Mouse (Mus musculus) CD4-positive, CD25-positive, alpha-beta regulatory T cell, adult 4 months (primary cell): ENCODE measurements around the gene Dscaml1. TPM values are rescaled to one million over a fixed set of nuclear protein-coding genes. Genes with fewer than 3 reads are reported as not detected.
"Not testable (repeated sequence)": the region's sequence is repeated elsewhere in the genome, so short reads cannot be mapped to it uniquely, and the experiment has no call there.

Experiments
- ATAC-seq: one replicate; pipeline ENCODE4 v1.8.0; 2017
- polyA plus RNA-seq, 2 experiments: library from polyadenylated mRNA; unstranded; fragments of 100-300 nt; shearing (Covaris generic); gene quantifications; one replicate each; pipeline ENCODE4 v1.2.1; 2017

Dscaml1 gene
- polyA plus RNA-seq, 2 experiments from 2014 or later, result not detected

GRCm38 (mm10) chr9:45699171-45699570, 272.7 kb downstream of the Dscaml1 start:
- no peak for ATAC-seq

GRCm38 (mm10) chr9:45703236-45703635, 276.8 kb downstream of the Dscaml1 start:
- ATAC-seq, result no peak

DNA sequence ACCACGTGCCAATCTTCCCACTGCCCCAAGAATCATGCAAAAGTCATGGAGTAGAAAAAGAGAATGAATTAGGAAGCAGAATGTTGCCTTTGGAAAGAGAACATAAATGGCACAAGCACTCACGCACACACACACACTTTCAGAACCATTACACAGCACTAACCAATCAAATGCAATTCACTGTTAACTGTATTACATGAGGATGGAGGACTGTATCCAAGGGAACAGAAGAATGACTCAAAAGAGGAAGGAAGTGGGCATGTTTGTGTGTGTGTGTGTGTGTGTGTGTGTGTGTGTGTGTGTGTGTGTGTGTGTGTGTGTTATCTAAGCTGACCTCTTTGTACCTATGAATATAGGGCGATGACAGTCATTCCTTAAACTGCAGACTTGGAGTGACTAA, 278.0 kb downstream of the Dscaml1 start:
- no peak for ATAC-seq

DNA sequence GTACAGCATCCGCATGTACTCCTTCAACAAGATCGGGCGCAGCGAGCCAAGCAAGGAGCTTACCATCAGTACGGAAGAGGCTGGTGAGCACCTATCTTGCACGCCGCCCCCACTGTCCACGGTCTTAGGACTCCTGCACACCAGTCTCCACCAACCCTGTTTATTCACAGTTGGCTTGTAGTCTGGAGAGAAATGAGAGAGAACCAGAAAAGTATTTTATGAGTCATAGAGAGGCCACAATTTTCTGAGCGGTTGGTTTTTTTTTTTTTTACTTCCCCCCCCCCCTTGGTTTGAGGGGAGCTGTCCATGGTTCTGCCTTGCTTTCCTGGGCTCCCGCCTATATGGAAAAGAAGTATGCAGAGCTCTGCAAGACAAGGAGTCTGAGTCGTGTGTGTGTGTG, 283.9 kb downstream of the Dscaml1 start:
- no peak for ATAC-seq

DNA sequence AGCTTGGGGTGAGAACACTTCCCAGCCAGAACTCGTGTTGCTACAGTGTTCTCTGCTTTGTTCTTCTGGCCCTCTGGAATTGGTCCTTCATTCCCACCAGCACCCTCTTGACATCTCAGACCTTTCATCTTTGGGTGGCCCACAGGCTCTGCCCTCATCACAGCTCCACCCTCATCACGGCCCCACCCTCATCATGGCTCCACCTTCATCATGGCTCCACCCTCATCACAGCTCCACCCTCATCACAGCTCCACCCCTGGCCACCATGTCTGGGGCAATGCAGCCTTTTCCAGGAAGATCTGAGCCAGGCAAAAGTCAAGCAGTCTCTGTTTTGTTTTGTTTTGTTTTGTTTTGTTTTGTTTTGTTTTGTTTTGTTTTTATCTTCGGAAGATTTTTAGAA, 289.0 kb downstream of the Dscaml1 start:
- no peak for ATAC-seq

DNA sequence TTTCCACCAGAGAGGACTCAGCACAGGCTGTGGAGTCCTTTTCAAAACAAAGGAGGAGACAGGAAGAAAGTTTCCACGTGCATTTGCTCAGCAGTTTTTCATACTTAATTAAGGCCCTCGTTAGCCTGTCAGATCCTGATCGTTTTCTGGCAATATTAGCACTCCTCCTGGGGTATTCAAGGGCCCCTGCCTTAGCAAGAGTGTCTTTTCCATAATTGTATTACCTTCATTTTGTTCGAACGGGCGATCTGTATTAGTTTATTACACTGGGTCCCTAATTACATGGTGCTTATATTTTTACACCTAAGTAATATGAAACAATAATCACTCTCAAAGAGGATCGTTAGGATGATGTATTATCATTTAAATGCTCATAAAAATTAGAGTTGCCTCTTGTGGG, 293.6 kb downstream of the Dscaml1 start:
- ATAC-seq, result no peak

GRCm38 (mm10) chr9:45731851-45732250, 305.4 kb downstream of the Dscaml1 start:
- ATAC-seq, result no peak

DNA sequence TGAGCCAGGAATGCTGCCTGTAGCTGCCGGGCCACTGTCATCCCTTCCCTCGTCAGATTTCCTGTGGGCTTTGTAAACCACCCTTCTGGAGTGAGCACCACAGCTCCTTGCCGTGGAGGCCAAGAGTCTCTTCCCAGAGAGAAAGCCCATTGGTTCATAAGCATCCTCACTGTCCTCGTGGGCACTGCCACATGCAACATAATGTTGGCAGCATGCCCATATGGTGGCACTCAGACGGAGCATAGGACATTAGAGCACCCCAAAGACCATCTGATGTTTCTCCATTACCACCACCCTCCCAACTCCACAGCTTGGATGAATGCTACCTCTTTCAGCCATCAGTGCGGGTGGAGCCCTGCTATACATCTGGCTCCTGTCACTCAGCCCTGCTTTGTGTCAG, 306.8 kb downstream of the Dscaml1 start:
- no peak for ATAC-seq

- ATAC-seq, result no peak
Observed at GRCm38 (mm10) chr9:45739001-45739701, 312.7 kb downstream of the Dscaml1 start.

DNA sequence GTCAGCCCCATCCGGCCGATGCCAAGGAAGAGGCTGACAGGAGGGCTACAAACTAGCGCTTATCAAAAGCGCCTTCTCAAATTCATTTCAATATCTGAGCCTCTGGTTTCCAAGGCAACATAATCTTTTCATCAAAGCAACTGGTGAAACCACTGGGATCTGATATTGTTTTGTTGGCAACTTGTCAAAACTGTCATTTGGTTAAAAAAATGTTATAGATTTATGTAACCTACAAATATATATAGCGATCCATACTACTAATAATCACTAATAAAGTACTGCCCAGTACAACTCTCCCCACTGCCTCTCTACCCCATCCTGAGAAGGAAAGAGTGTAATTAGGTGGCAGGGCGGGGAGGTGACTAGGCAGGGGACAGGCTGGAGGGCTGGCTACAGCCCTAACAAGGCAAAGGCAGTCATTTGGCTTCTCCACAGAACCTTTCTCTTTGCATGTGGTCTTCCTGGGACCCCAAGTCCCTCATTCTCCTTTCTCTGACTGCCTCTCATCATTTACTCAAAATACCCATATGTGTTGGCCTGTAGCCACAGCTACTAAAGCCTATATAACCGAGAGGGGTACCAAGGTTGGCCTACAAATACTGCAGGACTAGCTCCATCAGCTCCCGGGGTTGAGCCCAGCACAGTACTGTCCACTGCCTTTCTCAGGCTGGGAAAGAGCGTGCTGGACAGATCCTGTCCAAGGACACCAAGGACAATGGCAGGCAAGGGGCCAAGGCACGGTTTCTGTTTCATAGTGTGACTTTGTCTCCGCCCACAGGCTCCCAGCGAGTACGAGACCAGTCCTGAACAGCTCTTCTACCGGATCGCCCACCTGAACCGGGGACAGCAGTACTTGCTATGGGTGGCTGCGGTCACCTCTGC, 313.5 kb downstream of the Dscaml1 start:
- ATAC-seq, result no peak

GRCm38 (mm10) chr9:45740584-45740980, 314.2 kb downstream of the Dscaml1 start:
- ATAC-seq, result no peak

- no peak for ATAC-seq
Observed at GRCm38 (mm10) chr9:45745451-45745850, 319.0 kb downstream of the Dscaml1 start.

DNA sequence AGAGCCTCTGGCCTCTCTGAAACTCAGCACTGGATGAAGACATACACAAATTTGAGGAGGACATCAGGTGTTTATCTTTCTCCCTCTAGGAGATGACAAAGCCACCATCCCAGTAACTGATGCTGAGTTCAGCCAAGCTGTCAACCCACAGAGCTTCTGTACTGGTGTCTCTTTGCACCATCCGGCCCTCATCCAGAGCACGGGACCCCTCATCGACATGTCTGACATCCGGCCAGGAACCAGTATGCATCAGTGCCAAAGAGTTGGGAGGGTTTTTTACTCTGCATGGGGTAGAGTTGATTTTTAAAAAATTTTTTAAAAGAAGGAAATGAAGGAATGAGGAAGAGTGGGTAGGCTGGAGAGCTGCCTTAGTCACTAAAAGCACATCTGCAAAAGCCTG, 323.5 kb downstream of the Dscaml1 start:
- no peak for ATAC-seq

- ATAC-seq, result no peak
Observed at GRCm38 (mm10) chr9:45754452-45755091, 328.1 kb downstream of the Dscaml1 start.

GRCm38 (mm10) chr9:45766195-45766594, 339.8 kb downstream of the Dscaml1 start:
- no peak for ATAC-seq

GRCm38 (mm10) chr9:45767155-45767554, 340.7 kb downstream of the Dscaml1 start:
- no peak for ATAC-seq

- no peak for ATAC-seq
Observed at GRCm38 (mm10) chr9:45768421-45768820, 342.0 kb downstream of the Dscaml1 start.

DNA sequence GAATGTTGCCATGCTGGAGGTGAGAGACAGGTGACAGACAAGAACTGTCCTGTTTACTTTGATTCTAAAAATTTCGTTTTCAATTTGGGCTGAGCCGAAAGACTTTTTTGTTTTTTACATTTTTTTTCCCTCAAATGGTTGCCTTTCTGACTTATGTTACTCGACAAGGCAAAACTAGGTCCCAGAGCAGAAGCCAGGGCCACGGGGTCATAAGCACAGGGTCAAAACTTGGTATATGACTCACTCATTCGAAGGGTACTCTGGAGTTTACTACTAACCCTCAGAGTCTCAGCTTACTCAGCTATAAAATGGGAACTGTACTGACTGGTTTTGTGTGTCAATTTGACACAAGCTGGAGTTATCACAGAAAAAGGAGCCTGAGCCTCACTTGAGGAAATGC, 343.2 kb downstream of the Dscaml1 start:
- no peak for ATAC-seq

GRCm38 (mm10) chr9:45774088-45774487, 347.7 kb downstream of the Dscaml1 start:
- ATAC-seq, result no peak

DNA sequence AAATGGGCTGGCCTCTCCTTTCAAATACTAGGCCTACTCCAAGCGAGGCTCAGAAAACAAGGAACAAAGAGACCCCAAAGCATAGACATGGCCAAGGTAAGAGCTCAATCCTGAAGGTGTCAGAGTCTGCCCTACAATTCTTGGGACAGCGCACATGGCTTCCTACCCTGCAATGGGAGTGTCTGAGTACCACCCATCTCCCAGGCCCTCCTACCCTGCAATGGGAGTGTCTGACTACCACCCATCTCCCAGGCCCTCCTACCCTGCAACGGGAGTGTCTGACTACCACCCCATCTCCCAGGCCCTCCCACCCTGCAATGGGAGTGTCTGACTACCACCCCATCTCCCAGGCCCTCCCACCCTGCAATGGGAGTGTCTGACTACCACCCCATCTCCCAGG, 349.7 kb downstream of the Dscaml1 start:
- not testable (repeated sequence) for ATAC-seq

DNA sequence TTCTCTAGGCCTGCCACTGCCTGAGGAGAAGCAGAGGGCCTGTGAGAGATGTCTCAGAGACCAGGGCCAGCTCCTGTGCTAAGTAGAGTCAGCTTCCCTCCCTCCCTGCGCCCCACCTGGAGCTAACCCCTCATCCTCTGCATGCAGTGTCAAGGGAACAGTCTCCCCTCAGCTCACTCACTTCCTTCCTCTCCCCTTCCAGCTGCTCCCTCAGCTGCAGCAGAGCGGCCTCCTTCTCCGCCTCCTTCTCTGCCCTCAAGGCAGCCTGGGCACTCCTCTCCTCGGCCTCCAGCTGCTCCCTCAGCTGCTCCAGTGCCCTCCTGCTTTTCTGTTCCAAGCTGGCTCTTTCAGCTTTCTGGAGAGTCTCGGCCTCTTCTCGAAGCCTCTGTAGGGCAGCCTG, 352.8 kb downstream of the Dscaml1 start:
- ATAC-seq, result no peak

DNA sequence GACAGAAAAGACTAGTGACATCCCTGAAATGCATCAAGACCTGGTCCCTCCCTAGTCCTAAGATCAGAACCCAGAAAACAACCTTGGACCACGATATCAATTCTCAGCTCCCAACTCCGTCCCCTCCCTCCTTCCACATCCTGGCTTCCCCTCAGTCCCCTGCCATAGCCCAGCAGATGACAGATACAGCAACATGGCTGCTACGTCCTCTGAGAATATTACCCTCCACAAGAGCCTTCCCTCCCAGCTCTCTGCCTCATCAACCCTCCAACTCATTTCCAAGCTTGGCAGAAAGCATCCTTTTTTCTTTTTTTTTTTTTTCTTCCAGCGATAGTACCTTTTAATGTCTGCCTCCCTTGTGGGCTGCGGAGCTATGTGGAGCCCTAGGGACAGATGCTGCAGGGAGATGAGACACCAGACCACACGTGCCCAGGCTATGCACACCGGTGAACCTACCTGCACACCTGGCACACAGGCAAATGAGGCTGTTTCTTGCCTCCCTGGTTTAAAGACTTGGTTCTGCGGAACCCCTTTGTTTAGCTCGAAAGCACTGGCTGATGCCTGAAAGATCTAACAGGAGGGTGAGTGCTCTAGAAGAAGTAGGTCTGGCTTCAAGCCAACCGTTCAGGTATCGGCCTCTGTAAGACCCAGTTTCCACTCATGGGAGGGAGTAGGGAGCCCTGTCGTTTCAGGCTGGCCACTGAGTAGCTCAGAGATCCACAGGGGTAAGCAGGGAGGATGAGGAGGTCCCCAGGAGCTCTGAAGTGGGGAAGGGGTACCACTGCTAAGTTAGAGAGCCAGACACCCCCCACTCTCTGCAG, 357.0 kb downstream of the Dscaml1 start:
- ATAC-seq, result no peak

DNA sequence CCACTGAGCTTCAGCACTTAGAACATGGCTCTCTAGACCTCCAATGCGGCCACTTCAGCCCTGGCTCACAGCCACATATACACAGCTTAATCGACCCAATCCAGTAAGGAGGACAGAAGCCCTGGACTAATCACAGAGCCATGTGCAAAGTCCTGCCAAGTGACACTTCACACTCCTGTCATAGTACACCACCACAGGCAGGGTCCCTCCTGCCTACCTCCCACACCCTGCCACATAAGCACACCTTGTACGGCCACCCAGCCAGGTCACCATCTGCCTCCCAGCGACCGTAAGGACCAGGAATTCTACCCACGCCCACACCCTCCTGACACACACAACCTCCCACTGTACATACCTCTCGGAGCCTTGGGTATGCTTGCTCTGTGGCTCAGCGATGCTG, 360.6 kb downstream of the Dscaml1 start:
- no peak for ATAC-seq
